Mouse (Mus musculus) MEL (cell line): ENCODE measurements around the gene Efcab5. TPM values are rescaled to one million over a fixed set of nuclear protein-coding genes. Genes with fewer than 3 reads are reported as not detected.
A peak's percentile ranks its signal among the peaks of the same experiment; 100 is the strongest.

Experiments
- DNase-seq: peaks from one replicate; pipeline ENCODE4 v3.0.0; 2011; ENCODE audit warnings: low read depth, low spot score
- H3K27ac ChIP-seq: 2 replicates; pipeline ENCODE4 v1.5.1; 2012; ENCODE audit warnings: low read depth, mild to moderate bottlenecking, control low read depth, low read length, moderate library complexity; ENCODE audit not compliant: control insufficient read depth
- H3K27me3 ChIP-seq, 2 experiments: fragments of 150-350 bp in 1 of 2; sonication (generic) in 1 of 2; 2 replicates each; pipeline ENCODE4 v1.6.1; 2012; ENCODE audit warnings: low read length in 2 of 2, mild to moderate bottlenecking in 2 of 2, improper control_type of control experiment in 1 of 2, moderate library complexity in 1 of 2; ENCODE audit not compliant: insufficient read depth in 2 of 2, control insufficient read depth in 1 of 2
- H3K36me3 ChIP-seq, 2 experiments: 2 replicates each; pipeline ENCODE4 v1.6.1; 2012 to 2014; ENCODE audit warnings: low read length in 2 of 2, improper control_type of control experiment in 1 of 2, inconsistent platforms in 1 of 2, mild to moderate bottlenecking in 1 of 2; ENCODE audit not compliant: insufficient read depth in 2 of 2, control insufficient read depth in 1 of 2
- H3K4me1 ChIP-seq, 2 experiments: fragments of 150-350 bp in 1 of 2; sonication (generic) in 1 of 2; 2 replicates each; pipeline ENCODE4 v1.6.1; 2012; ENCODE audit warnings: low read length in 2 of 2, improper control_type of control experiment in 1 of 2, mild to moderate bottlenecking in 1 of 2; ENCODE audit not compliant: insufficient read depth in 2 of 2, control insufficient read depth in 1 of 2
- H3K4me3 ChIP-seq, 2 experiments: fragments of 150-350 bp in 1 of 2; sonication (generic) in 1 of 2; 2 replicates each; pipeline ENCODE4 v1.5.1; 2012; ENCODE audit warnings: low read depth in 2 of 2, low read length in 2 of 2, mild to moderate bottlenecking in 2 of 2, moderate library complexity in 2 of 2, control low read depth in 1 of 2, improper control_type of control experiment in 1 of 2; ENCODE audit not compliant: control insufficient read depth in 1 of 2, insufficient read depth in 1 of 2
- H3K79me2 ChIP-seq: 2 replicates; pipeline ENCODE4 v1.6.1; 2012; ENCODE audit warnings: mild to moderate bottlenecking, low read length, moderate library complexity; ENCODE audit not compliant: control insufficient read depth, poor library complexity, insufficient read depth
- H3K9ac ChIP-seq: 2 replicates; pipeline ENCODE4 v1.6.1; 2012; ENCODE audit warnings: low read depth, mild to moderate bottlenecking, control low read depth, low read length, moderate library complexity; ENCODE audit not compliant: control insufficient read depth, poor library complexity, severe bottlenecking
- H3K9me3 ChIP-seq: fragments of 150-350 bp; sonication (generic); replicated peaks from 2 replicates; pipeline ENCODE4 v1.6.1; 2012; ENCODE audit warnings: mild to moderate bottlenecking, low read length, improper control_type of control experiment, moderate library complexity; ENCODE audit not compliant: insufficient read depth
- BHLHE40 ChIP-seq: IDR thresholded peaks from 2 replicates; pipeline ENCODE4 v1.6.1; 2012; ENCODE audit warnings: low read depth, mild to moderate bottlenecking, inconsistent platforms, low read length, improper control_type of control experiment, borderline replicate concordance
- E2F4 ChIP-seq: IDR thresholded peaks from 2 replicates; pipeline ENCODE4 v1.6.1; 2011; ENCODE audit warnings: low read depth, low read length, improper control_type of control experiment, borderline replicate concordance
- EP300 ChIP-seq, 2 experiments: IDR thresholded peaks; 2 replicates each; pipeline ENCODE4 v1.6.1; 2011; ENCODE audit warnings: improper control_type of control experiment in 2 of 2, low read length in 2 of 2, low read depth in 1 of 2, mild to moderate bottlenecking in 1 of 2
- ETS1 ChIP-seq: IDR thresholded peaks from 2 replicates; pipeline ENCODE4 v1.6.1; 2012; ENCODE audit warnings: low read depth, mild to moderate bottlenecking, inconsistent platforms, low read length, improper control_type of control experiment, moderate library complexity
- GABPA ChIP-seq: IDR thresholded peaks from 2 replicates; pipeline ENCODE4 v1.6.1; 2012; ENCODE audit warnings: low read depth, mild to moderate bottlenecking, inconsistent platforms, low read length, improper control_type of control experiment, moderate library complexity
- RCOR1 ChIP-seq: IDR thresholded peaks from 2 replicates; pipeline ENCODE4 v1.6.1; 2012; ENCODE audit warnings: low read depth, mild to moderate bottlenecking, inconsistent platforms, low read length, improper control_type of control experiment
- TAL1 ChIP-seq: IDR thresholded peaks from 2 replicates; pipeline ENCODE4 v1.6.1; 2012; ENCODE audit warnings: mild to moderate bottlenecking, inconsistent platforms, low read length, moderate library complexity, mixed read lengths
- ZNF384 ChIP-seq: IDR thresholded peaks from 2 replicates; pipeline ENCODE4 v1.6.1; 2012; ENCODE audit warnings: low read depth, mild to moderate bottlenecking, inconsistent platforms, low read length, improper control_type of control experiment
- polyA plus RNA-seq, 2 experiments: library from polyadenylated mRNA; stranded (reverse) in 1 of 2; unstranded in 1 of 2; fragments of >175 nt in 1 of 2; fragments of >200 nt in 1 of 2; gene quantifications; 2 replicates each; pipeline versions ENCODE4 v1.2.1 to v1.2.4; 2012; ENCODE audit warnings: low replicate concordance in 2 of 2, low read depth in 1 of 2; ENCODE audit not compliant: insufficient read length in 2 of 2, insufficient read depth in 1 of 2, missing spikeins in 1 of 2
- total RNA-seq: library from RNA; depleted of rRNA; stranded (reverse); fragments of 300-350 nt; gene quantifications from 2 replicates; pipeline ENCODE4 v1.2.3, GENCODE M21; 2012

Efcab5 gene
- total and polyA plus RNA-seq, 3 experiments = 0.27 to 0.29 TPM; not detected in 1

- H3K79me2 ChIP-seq = no peaks in the 10 kb centered on the region
- peak; percentile 30 for DNase-seq
- H3K9me3 ChIP-seq = no peaks in the 10 kb centered on the region
These were observed 5.3 kb upstream of the Efcab5 start for GRCm38 (mm10) chr11:77193941-77194553.

GRCm38 (mm10) chr11:77193410-77193809, 4.6 kb upstream of the Efcab5 start:
- H3K9ac ChIP-seq = no peak overlapping the region
- peaks cover 3 to 15% of the 10 kb centered on the region in 2 experiments; a peak in 3 of 4 replicates for H3K4me1 ChIP-seq
- H3K9me3 ChIP-seq = no peaks in the 10 kb centered on the region
- TF ChIP-seq BHLHE40 = no peak
- no peaks in the 10 kb centered on the region for H3K79me2 ChIP-seq
- DNase-seq = no peak
- H3K4me3 ChIP-seq = no peak overlapping the region
- no peaks in the 10 kb centered on the region for H3K27me3 ChIP-seq
- no peak overlapping the region for H3K27ac ChIP-seq
- H3K36me3 ChIP-seq = peaks cover 0 to 18% of the 10 kb centered on the region in 2 experiments; a peak in 2 of 4 replicates

More at GRCm38 (mm10) chr11:77193941-77194553, 5.3 kb upstream of the Efcab5 start:
- no peak overlapping the region for H3K9ac ChIP-seq
- TF ChIP-seq TAL1 = no peak
- peak; percentile 86 for TF ChIP-seq ZNF384
- TF ChIP-seq E2F4 = no peak
- no peak for TF ChIP-seq RCOR1
- TF ChIP-seq, all 39 proteins: peak for 1
- peaks cover 3 to 15% of the 10 kb centered on the region in 2 experiments; a peak in 3 of 4 replicates for H3K4me1 ChIP-seq
- no peak overlapping the region for H3K4me3 ChIP-seq
- no peaks in the 10 kb centered on the region for H3K27me3 ChIP-seq
- peaks cover 0 to 18% of the 10 kb centered on the region in 2 experiments; a peak in 2 of 4 replicates for H3K36me3 ChIP-seq
- no peak overlapping the region for H3K27ac ChIP-seq

- TF ChIP-seq GABPA (no peak), ETS1 (peak; percentile 24; the same call in 1 of the 2 replicates), EP300 (IDR thresholded peaks at IDR 0.05; ENCODE audit: low read depth in 1 of 2, low read length in 2 of 2) (peak in 1 of 2 experiments; percentile 37; a peak in 2 of 4 replicates)
- TF ChIP-seq, all 39 proteins: peak for 2
- no peaks in the 10 kb centered on the region for H3K4me1 ChIP-seq
- no peaks in the 10 kb centered on the region for H3K9me3 ChIP-seq
- no peaks in the 10 kb centered on the region for H3K79me2 ChIP-seq
- H3K27ac ChIP-seq = no peak overlapping the region
- no peak overlapping the region for H3K9ac ChIP-seq
- peak; percentile 53 for DNase-seq
- H3K36me3 ChIP-seq = peaks cover 0 to 2% of the 10 kb centered on the region in 2 experiments; a peak in 2 of 4 replicates
- H3K4me3 ChIP-seq = no peak overlapping the region
- H3K27me3 ChIP-seq = no peaks in the 10 kb centered on the region
These were observed 3.8 kb downstream of the Efcab5 start for GRCm38 (mm10) chr11:77184926-77185325.
